Comparison of ENCODE assay signal across 12 mouse cellular contexts in genomic region chr11:3114403-3114802, GRCm38 (mm10).
"Had no signal": no experiment of that assay in that cellular context is flagged by ENCODE, and none has a peak within 500 bp of the region (broad histone marks: within the 10 kb centered on the region; RNA-seq: fewer than 3 reads in every experiment).

No protein-coding gene starts in this region.

- DNase-seq: liver, postnatal 0 days; lung, adult 2 months; lung, postnatal 14 days; lung, postnatal 36 days; retina, postnatal 1 day; right cerebral cortex, postnatal 14 days; thymus, adult 2 months; thymus, postnatal 25 days; thymus, postnatal 4 days had no signal

- ATAC-seq: liver, postnatal 0 days; lung, postnatal 0 days; midbrain, embryonic 13.5 days; midbrain, embryonic 15.5 days had no signal
